Mouse (Mus musculus) ES-Bruce4 (cell line): ENCODE measurements around the gene Fuz. TPM values are rescaled to one million over a fixed set of nuclear protein-coding genes. Genes with fewer than 3 reads are reported as not detected.
A peak's percentile ranks its signal among the peaks of the same experiment; 100 is the strongest.

ENCODE experiments used
- H3K27ac ChIP-seq: 2 replicates; pipeline ENCODE4 v1.5.1; 2012; ENCODE audit warnings: low read length, inconsistent platforms; ENCODE audit not compliant: insufficient read depth
- H3K27me3 ChIP-seq: 2 replicates; pipeline ENCODE4 v1.6.1; 2012; ENCODE audit warnings: mild to moderate bottlenecking, low read length, inconsistent platforms; ENCODE audit not compliant: control insufficient read depth, poor library complexity, insufficient read depth, severe bottlenecking
- H3K36me3 ChIP-seq: 2 replicates; pipeline ENCODE4 v1.6.1; 2012; ENCODE audit warnings: inconsistent platforms, mild to moderate bottlenecking, low read length, moderate library complexity; ENCODE audit not compliant: control insufficient read depth, poor library complexity, insufficient read depth, severe bottlenecking
- H3K4me1 ChIP-seq: one replicate; pipeline ENCODE4 v1.8.1; 2011; ENCODE audit warnings: low read length; ENCODE audit not compliant: control insufficient read depth, insufficient read depth
- H3K4me3 ChIP-seq: 2 replicates; pipeline ENCODE4 v1.5.1; 2011; ENCODE audit warnings: low read depth, mild to moderate bottlenecking, low read length
- H3K9ac ChIP-seq: 2 replicates; pipeline ENCODE4 v1.6.1; 2012; ENCODE audit warnings: low read depth, mild to moderate bottlenecking, inconsistent platforms; ENCODE audit not compliant: poor library complexity, severe bottlenecking
- H3K9me3 ChIP-seq: replicated peaks from 2 replicates; pipeline ENCODE4 v1.6.1; 2012; ENCODE audit warnings: mild to moderate bottlenecking, low read length, inconsistent platforms; ENCODE audit not compliant: control insufficient read depth, poor library complexity, insufficient read depth, severe bottlenecking
- CTCF ChIP-seq: IDR thresholded peaks from one replicate; pipeline ENCODE4 v1.8.1; 2011; ENCODE audit warnings: low read depth, low read length
- EP300 ChIP-seq: IDR thresholded peaks from 2 replicates; pipeline ENCODE4 v1.6.1; 2011; ENCODE audit warnings: low read depth, low read length; ENCODE audit not compliant: insufficient read depth
- POLR2A ChIP-seq: IDR thresholded peaks from one replicate; pipeline ENCODE4 v1.8.1; 2011; ENCODE audit warnings: low read length; ENCODE audit not compliant: insufficient read depth
- polyA plus RNA-seq: library from polyadenylated mRNA; stranded (reverse); fragments of >200 nt; gene quantifications from 2 replicates; pipeline ENCODE4 v1.2.4, GENCODE M21; 2011; ENCODE audit warnings: low read depth; ENCODE audit not compliant: missing spikeins, insufficient read depth, insufficient read length

Gene Fuz
- polyA plus RNA-seq, 1 experiment: 15.5 TPM

DNA sequence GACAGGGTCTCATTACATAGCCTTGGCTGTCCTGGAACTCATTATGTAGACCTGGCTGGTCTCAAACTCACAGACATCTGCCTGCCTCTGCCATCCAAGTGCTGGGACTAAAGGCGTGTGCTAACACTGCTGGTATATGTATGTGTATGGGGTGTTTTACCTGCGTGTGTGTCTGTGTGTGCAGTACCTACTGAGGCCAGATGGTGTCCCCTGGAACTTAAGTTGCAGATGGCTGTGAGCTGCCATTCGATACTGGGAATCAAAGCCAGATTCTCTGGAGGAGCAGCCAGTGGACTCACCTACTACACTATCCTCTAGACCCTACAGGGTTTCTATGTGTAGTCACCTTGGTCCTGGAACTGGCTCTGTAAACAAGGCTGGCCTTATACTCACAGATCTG is 29.6 kb downstream of the Fuz start:
- H3K27me3 ChIP-seq: no peaks in the 10 kb centered on the region
- no peak overlapping the region for H3K4me3 ChIP-seq
- H3K36me3 ChIP-seq: peaks cover 12% of the 10 kb centered on the region
- no peak overlapping the region for H3K27ac ChIP-seq
- TF ChIP-seq EP300 (no peak), POLR2A (no peak), CTCF (peak; percentile 64)
- H3K4me1 ChIP-seq: no peaks in the 10 kb centered on the region
- no peak overlapping the region for H3K9ac ChIP-seq
- no peaks in the 10 kb centered on the region for H3K9me3 ChIP-seq

GRCm38 (mm10) chr7:44928570-44928969 is 32.7 kb downstream of the Fuz start:
- peak overlapping the region; percentile 95 for H3K4me3 ChIP-seq
- no peaks in the 10 kb centered on the region for H3K27me3 ChIP-seq
- peaks cover 9% of the 10 kb centered on the region for H3K36me3 ChIP-seq
- no peak overlapping the region for H3K27ac ChIP-seq
- H3K9me3 ChIP-seq: no peaks in the 10 kb centered on the region
- TF ChIP-seq POLR2A: no peak
- no peak for TF ChIP-seq CTCF
- TF ChIP-seq EP300: no peak
- peak overlapping the region; percentile 80 for H3K9ac ChIP-seq
- H3K4me1 ChIP-seq: no peaks in the 10 kb centered on the region

DNA sequence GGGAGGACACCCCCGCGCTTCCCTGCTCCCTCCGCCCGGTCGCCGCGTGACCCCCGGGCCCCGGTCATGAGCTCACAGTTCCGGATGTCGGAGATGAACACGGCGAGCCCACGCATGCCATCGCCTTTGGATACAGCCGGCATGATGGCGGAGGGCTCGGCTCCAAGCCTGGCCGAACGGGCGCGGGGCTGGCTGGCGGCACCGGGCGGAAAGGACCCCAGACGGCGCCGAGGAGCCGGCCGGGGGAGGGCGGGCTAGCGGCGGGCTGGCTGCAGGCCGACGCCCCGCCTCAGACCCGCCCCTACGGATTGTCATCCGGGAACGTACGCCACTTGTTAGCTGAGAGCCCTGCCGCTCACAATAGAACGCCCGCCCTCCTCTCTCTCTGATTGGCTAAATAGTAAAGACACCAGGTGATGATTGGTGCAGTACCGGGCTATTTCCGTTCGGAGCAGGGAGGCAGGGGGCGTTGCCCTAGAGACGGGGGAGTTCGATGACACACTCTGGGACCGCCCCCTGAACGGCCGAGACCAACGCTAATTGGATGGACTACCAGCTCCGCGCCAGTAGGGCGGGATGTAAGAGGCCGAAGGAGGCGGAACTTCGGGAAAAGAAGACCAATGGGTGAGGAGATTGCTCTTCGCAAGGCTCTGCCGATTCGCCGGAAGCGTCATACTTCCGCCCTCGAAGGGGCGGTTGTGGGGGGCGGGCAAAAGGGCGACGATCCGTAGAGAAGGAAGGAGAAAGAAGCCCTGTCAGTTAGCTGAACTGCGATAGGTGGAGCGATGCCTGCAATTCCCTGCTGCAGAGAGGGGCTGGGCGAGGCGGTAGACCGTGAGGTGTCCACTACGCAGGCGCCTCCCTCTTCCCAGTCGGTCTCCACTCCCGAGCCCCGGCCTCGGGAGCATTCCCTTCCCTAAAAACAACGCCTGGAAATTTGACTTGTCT is 33.6 kb downstream of the Fuz start, which contains the start of gene Ap2a1:
Gene Ap2a1, minus strand, starts transcription at position 293 of the 948 bp plus-strand sequence.
- Histone ChIP-seq H3K9me3 (no peaks in the 10 kb centered on the region), H3K27ac (peak within 1 kb of the TSS; percentile 63), H3K9ac (peak within 1 kb of the TSS; percentile 80), H3K4me3 (peak within 1 kb of the TSS; percentile 95), H3K27me3 (no peaks in the 10 kb centered on the region), H3K4me1 (no peaks in the 10 kb centered on the region), H3K36me3 (0 out of 2 replicates have a peak, but pooled peaks cover 2% of the 10 kb centered on the region)
- peak; percentile 58 for TF ChIP-seq POLR2A
- TF ChIP-seq CTCF: no peak

DNA sequence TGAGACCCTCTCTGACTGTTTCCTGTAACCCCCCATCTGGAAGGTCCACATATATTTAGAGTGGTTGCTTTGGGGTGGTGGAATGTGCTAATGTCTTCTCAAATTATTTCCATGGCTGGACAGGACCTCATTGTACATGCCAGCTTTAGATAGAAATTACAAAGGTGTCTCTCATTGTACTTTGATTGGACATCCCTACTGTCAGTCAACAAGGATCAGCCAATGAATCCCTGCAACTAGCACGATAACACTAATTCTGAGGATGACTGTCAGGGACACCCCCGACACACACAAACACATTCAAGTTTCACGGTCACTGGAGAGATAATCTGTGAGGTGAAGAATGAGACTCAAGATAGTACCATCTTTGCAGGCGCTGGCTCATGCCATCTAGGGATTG is 42.8 kb downstream of the Fuz start:
- no peaks in the 10 kb centered on the region for H3K4me1 ChIP-seq
- no peak overlapping the region for H3K27ac ChIP-seq

GRCm38 (mm10) chr7:44942904-44943303 is 47.0 kb downstream of the Fuz start, which contains the start of gene Tsks:
Gene Tsks (plus strand): TSS chr7:44943204.
- Histone ChIP-seq H3K27ac (no peak within 1 kb of the TSS), H3K36me3 (no peaks in the 10 kb centered on the region), H3K4me3 (no peak within 1 kb of the TSS), H3K27me3 (no peaks in the 10 kb centered on the region), H3K4me1 (no peaks in the 10 kb centered on the region), H3K9ac (no peak within 1 kb of the TSS), H3K9me3 (no peaks in the 10 kb centered on the region)
- TF ChIP-seq POLR2A (no peak), CTCF (no peak), EP300 (no peak)

More for the DNA sequence above, 42.8 kb downstream of the Fuz start:
- Histone ChIP-seq H3K36me3 (no peaks in the 10 kb centered on the region), H3K27me3 (no peaks in the 10 kb centered on the region), H3K4me3 (no peak overlapping the region), H3K9ac (no peak overlapping the region), H3K9me3 (no peaks in the 10 kb centered on the region)
- TF ChIP-seq EP300 (no peak), CTCF (no peak), POLR2A (no peak)

DNA sequence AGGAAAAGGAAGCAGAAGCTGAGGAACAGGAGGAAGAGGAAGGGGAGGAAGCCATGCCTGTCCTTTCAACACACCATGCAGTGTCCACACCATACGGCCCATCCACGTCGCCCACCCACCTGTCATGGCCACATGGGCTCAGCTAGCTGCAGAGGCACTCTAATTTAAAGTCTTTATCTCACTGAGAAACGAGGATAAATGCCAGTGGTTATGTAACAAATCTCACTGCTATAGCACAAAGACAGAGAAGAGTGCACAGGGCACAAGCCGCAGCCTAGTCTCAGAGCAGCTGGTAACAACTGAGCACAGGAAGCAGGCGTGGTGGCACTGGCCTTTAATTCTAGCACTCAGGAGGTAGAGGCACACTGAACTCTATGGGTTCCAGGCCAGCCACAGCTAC is 54.0 kb downstream of the Fuz start:
- H3K9ac ChIP-seq: no peak overlapping the region
- no peak overlapping the region for H3K4me3 ChIP-seq
- no peaks in the 10 kb centered on the region for H3K27me3 ChIP-seq

More for the DNA sequence above, 54.0 kb downstream of the Fuz start:
- Histone ChIP-seq H3K9me3 (no peaks in the 10 kb centered on the region), H3K4me1 (peaks cover 2% of the 10 kb centered on the region), H3K36me3 (no peaks in the 10 kb centered on the region), H3K27ac (no peak overlapping the region)
- no peak for TF ChIP-seq CTCF
- no peak for TF ChIP-seq POLR2A
- TF ChIP-seq EP300: no peak
